Mouse (Mus musculus) lung, postnatal 0 days (tissue): ENCODE measurements at regions not wholly inside any gene's neighbourhood (a gene's known extent, or its start where the extent isn't known, plus 50 kb on each side); places are given as distances from the start of the nearest gene placed in this dataset.
A peak's percentile ranks its signal among the peaks of the same experiment; 100 is the strongest.

Experiments
- CTCF ChIP-seq: IDR thresholded peaks from 2 replicates; pipeline ENCODE4 v1.5.1; 2016; ENCODE audit warnings: antibody characterized with exemption, mild to moderate bottlenecking
- EP300 ChIP-seq: IDR thresholded peaks from 2 replicates; pipeline ENCODE4 v1.6.1; 2016; ENCODE audit warnings: antibody characterized with exemption, mild to moderate bottlenecking, control low read depth

DNA sequence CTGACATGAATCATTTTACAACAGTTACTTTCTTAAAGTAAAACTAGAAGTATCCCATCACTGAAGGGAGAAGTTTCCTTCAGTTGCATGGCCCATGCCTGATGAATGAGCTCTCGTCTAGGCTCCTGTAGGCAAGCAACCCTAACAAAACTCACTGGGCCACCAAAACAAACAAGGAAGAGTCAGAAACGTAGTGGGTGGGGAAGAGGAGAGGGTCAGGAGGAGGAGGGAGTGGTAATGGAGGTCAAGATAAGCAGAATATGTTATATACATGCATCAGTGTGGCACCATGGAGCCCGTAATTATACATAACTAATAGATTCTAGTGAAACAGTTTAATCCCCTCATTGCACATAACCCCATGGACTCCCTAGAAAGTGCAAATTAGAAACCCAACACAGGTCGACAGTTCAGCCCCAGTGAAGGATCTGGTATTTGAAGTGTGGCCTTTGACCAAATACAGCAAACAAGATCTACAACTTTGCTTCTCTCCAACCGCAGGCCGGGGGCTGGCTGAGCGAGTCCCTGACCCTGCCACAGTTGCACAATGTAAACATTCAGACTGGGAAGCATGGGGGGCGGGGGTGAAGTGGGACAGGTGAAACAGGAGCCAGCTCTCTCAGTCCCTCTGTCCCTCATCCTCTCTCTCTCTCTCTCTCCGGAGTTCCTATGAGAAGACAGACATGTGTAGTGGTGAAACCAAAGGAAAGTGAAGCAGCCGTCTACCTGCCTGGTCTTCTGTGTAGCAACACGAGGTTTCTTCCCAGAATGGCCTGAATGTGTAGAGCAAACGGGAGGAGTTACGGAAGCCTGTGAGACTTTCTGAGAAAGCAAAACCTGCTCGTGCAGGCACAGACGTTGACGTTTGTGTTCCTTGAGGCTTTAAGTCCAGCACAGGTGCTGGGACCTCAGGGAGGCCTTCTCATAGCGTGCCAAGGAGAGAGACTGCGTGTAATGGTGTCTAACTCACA is 62.2 kb downstream of the Psmg1 start:
- TF ChIP-seq EP300 (peak; percentile 45; the same call in 1 of the 2 replicates), CTCF (no peak)
